Mouse (Mus musculus) bone marrow macrophage, adult 2 months (primary cell): ENCODE results near the gene 4933411K16Rik.

Experiments used
- CTCF ChIP-seq: IDR thresholded peaks from 2 replicates; pipeline ENCODE4 v1.5.1; 2012; ENCODE audit warnings: low read depth, mild to moderate bottlenecking, low read length, moderate library complexity
- POLR2A ChIP-seq: IDR thresholded peaks from 2 replicates; pipeline ENCODE4 v1.6.1; 2012; ENCODE audit warnings: mild to moderate bottlenecking, low read depth, low read length, borderline replicate concordance

- TF ChIP-seq POLR2A = no peak
- TF ChIP-seq CTCF = no peak
These were observed 697 bp upstream of the 4933411K16Rik start for GRCm38 (mm10) chr19:42051351-42051750.
